Mouse (Mus musculus) kidney, adult 11 months (tissue): Measurements from ENCODE around the gene Mnt.
A peak's percentile ranks its signal among the peaks of the same experiment; 100 is the strongest.
"Not testable (repeated sequence)": the region's sequence is repeated elsewhere in the genome, so short reads cannot be mapped to it uniquely, and the experiment has no call there.

ENCODE experiments used
- DNase-seq: peaks from one replicate; pipeline ENCODE4 v3.0.0; 2022

Mnt gene

GRCm38 (mm10) chr11:74830256-74831161 lies at the start of gene Mnt:
Gene Mnt, plus strand, starts transcription at chr11:74830920.
- peak; percentile 100 for DNase-seq

- DNase-seq = no peak
Observed at GRCm38 (mm10) chr11:74792874-74793273, 37.8 kb upstream of the Mnt start.

- DNase-seq = no peak
Observed at GRCm38 (mm10) chr11:74800658-74801057, 30.1 kb upstream of the Mnt start.

GRCm38 (mm10) chr11:74804081-74804627 lies 26.6 kb upstream of the Mnt start:
- DNase-seq = no peak

GRCm38 (mm10) chr11:74807246-74807882 lies 23.4 kb upstream of the Mnt start:
- DNase-seq = no peak

- DNase-seq = no peak
Observed at GRCm38 (mm10) chr11:74808251-74808853, 22.4 kb upstream of the Mnt start.

- DNase-seq = no peak
Observed at GRCm38 (mm10) chr11:74810134-74810533, 20.6 kb upstream of the Mnt start.

GRCm38 (mm10) chr11:74811027-74811426 lies 19.7 kb upstream of the Mnt start:
- not testable (repeated sequence) for DNase-seq

- no peak for DNase-seq
Observed at GRCm38 (mm10) chr11:74811538-74811937, 19.2 kb upstream of the Mnt start.

- DNase-seq = no peak
Observed at GRCm38 (mm10) chr11:74815795-74816194, 14.9 kb upstream of the Mnt start.

- DNase-seq = no peak
Observed at GRCm38 (mm10) chr11:74820921-74821320, 9.8 kb upstream of the Mnt start.

- DNase-seq = no peak
Observed at GRCm38 (mm10) chr11:74821463-74821862, 9.3 kb upstream of the Mnt start.

- DNase-seq = peak; percentile 89
Observed at GRCm38 (mm10) chr11:74822746-74823440, 7.8 kb upstream of the Mnt start.

GRCm38 (mm10) chr11:74826151-74826550 lies 4.6 kb upstream of the Mnt start:
- peak; percentile 61 for DNase-seq

- DNase-seq = peak; percentile 69
Observed at GRCm38 (mm10) chr11:74826702-74827101, 4.0 kb upstream of the Mnt start.

GRCm38 (mm10) chr11:74827791-74828403 lies 2.8 kb upstream of the Mnt start:
- no peak for DNase-seq

GRCm38 (mm10) chr11:74828404-74828931 lies 2.3 kb upstream of the Mnt start:
- DNase-seq = no peak

GRCm38 (mm10) chr11:74828965-74829550 lies 1.7 kb upstream of the Mnt start:
- no peak for DNase-seq

- DNase-seq = no peak
Observed at GRCm38 (mm10) chr11:74829812-74830211, 908 bp upstream of the Mnt start.

GRCm38 (mm10) chr11:74831191-74831605 lies 478 bp downstream of the Mnt start:
- DNase-seq = peak; percentile 71

- peak; percentile 100 for DNase-seq
Observed at GRCm38 (mm10) chr11:74831606-74832451, 1.1 kb downstream of the Mnt start.
